Mouse (Mus musculus) G1E (cell line): ENCODE data around the gene Spen.

Source experiments
- CTCF ChIP-seq: IDR thresholded peaks from 2 replicates; pipeline ENCODE4 v1.5.1; 2012; ENCODE audit warnings: low read depth, low read length, inconsistent platforms, mixed read lengths
- GATA1 ChIP-seq: IDR thresholded peaks from 2 replicates; pipeline ENCODE4 v1.6.1; 2012; ENCODE audit warnings: borderline replicate concordance, low read length, inconsistent platforms, mixed read lengths
- TAL1 ChIP-seq: conservative IDR thresholded peaks from 2 replicates; pipeline ENCODE4 v1.6.1; 2012; ENCODE audit warnings: low read depth, low read length, inconsistent platforms, mixed read lengths

DNA sequence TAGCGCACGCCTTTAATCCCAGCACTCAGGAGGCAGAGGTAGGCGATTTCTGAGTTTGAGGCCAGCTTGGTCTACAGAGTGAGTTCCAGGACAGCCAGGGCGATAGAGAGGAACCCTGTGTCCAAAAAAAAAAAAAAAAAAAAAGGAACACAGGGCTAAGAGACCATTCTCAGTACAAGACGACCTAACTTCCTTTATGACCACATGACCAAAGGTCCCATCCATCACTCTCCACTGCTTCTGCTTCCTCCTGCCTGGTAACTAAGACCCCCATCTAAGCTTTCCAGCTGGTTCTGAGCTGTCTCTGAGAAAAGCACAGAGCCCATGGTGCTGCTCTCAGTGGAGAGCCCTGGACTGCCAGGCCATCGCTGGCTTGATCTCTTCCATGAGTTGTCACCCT is 26.3 kb downstream of the Spen start:
- TF ChIP-seq TAL1 (no peak), CTCF (no peak), GATA1 (no peak)
